Mouse (Mus musculus) MEL (cell line): ENCODE results near the gene March10.

ENCODE experiments used
- EP300 ChIP-seq, 2 experiments: IDR thresholded peaks; 2 replicates each; pipeline ENCODE4 v1.6.1; 2011; ENCODE audit warnings: improper control_type of control experiment in 2 of 2, low read length in 2 of 2, low read depth in 1 of 2, mild to moderate bottlenecking in 1 of 2
- GATA1 ChIP-seq: IDR thresholded peaks from 2 replicates; pipeline ENCODE4 v1.6.1; 2011; ENCODE audit warnings: low read depth, low read length, improper control_type of control experiment
- HCFC1 ChIP-seq: IDR thresholded peaks from 2 replicates; pipeline ENCODE4 v1.6.1; 2012; ENCODE audit warnings: low read depth, mild to moderate bottlenecking, inconsistent platforms, low read length, improper control_type of control experiment, moderate library complexity
- JUND ChIP-seq: IDR thresholded peaks from 2 replicates; pipeline ENCODE4 v1.6.1; 2011; ENCODE audit warnings: low read depth, mild to moderate bottlenecking, improper control_type of control experiment, low read length
- POLR2A ChIP-seq, 2 experiments: IDR thresholded peaks; 2 replicates each; pipeline ENCODE4 v1.6.1; 2011 to 2012; ENCODE audit warnings: low read length in 2 of 2, mild to moderate bottlenecking in 2 of 2, control low read depth in 1 of 2, improper control_type of control experiment in 1 of 2, low read depth in 1 of 2, moderate library complexity in 1 of 2; ENCODE audit not compliant: control insufficient read depth in 1 of 2, insufficient read depth in 1 of 2, poor library complexity in 1 of 2
- RCOR1 ChIP-seq: IDR thresholded peaks from 2 replicates; pipeline ENCODE4 v1.6.1; 2012; ENCODE audit warnings: low read depth, mild to moderate bottlenecking, inconsistent platforms, low read length, improper control_type of control experiment
- USF1 ChIP-seq: IDR thresholded peaks from 2 replicates; pipeline ENCODE4 v1.6.1; 2014; ENCODE audit warnings: low read depth, mild to moderate bottlenecking, inconsistent platforms, low read length, improper control_type of control experiment, moderate library complexity
- ZC3H11A ChIP-seq: IDR thresholded peaks from 2 replicates; pipeline ENCODE4 v1.6.1; 2012; ENCODE audit warnings: low read depth, mild to moderate bottlenecking, inconsistent platforms, low read length, improper control_type of control experiment

- TF ChIP-seq ZC3H11A (no peak), RCOR1 (no peak), EP300 (IDR thresholded peaks at IDR 0.05; ENCODE audit: low read depth in 1 of 2, low read length in 2 of 2) (no peak), JUND (no peak), POLR2A (IDR thresholded peaks at IDR 0.05; ENCODE audit: control insufficient read depth in 1 of 2, insufficient read depth in 1 of 2, low read depth in 1 of 2, low read length in 2 of 2, poor library complexity in 1 of 2) (no peak), USF1 (no peak), GATA1 (no peak), HCFC1 (no peak)
Measured at GRCm38 (mm10) chr11:105352954-105353890, 103.3 kb downstream of the March10 start.
